Mouse (Mus musculus): ENCODE data around the gene Tmem18. TPM values are rescaled to one million over a fixed set of nuclear protein-coding genes. Genes with fewer than 3 reads are reported as not detected.
A peak's percentile ranks its signal among the peaks of the same experiment; 100 is the strongest.

Gene Tmem18
- 1 to 10 TPM; 3.9 to 7.7 (median 6.4) TPM for total RNA-seq (2022)

- DNase-seq (ENCODE audit: low spot score in 2 of 2) = peak; percentile 66 to 73
Measured at GRCm38 (mm10) chr12:30584356-30584740, at the start of gene Tmem18. TSS of gene Tmem18 (plus strand) at chr12:30584426.

- no peak for DNase-seq (ENCODE audit: low spot score in 2 of 2)
Measured at GRCm38 (mm10) chr12:30557349-30557748, 26.9 kb upstream of the Tmem18 start.

- DNase-seq (ENCODE audit: low spot score in 2 of 2) = no peak
Measured at GRCm38 (mm10) chr12:30561411-30561810, 22.8 kb upstream of the Tmem18 start.

GRCm38 (mm10) chr12:30572075-30572474 lies 12.2 kb upstream of the Tmem18 start:
- no peak for DNase-seq (ENCODE audit: low spot score in 2 of 2)

GRCm38 (mm10) chr12:30575952-30576351 lies 8.3 kb upstream of the Tmem18 start:
- no peak for DNase-seq (ENCODE audit: low spot score in 2 of 2)

- DNase-seq (ENCODE audit: low spot score in 2 of 2) = no peak
Measured at GRCm38 (mm10) chr12:30578019-30578418, 6.2 kb upstream of the Tmem18 start.

- DNase-seq (ENCODE audit: low spot score in 2 of 2) = no peak
Measured at GRCm38 (mm10) chr12:30581277-30581676, 2.9 kb upstream of the Tmem18 start.

- DNase-seq (ENCODE audit: low spot score in 2 of 2) = no peak
Measured at GRCm38 (mm10) chr12:30583586-30584355, 455 bp upstream of the Tmem18 start.

- DNase-seq (ENCODE audit: low spot score in 2 of 2) = no peak
Measured at GRCm38 (mm10) chr12:30584863-30585262, 637 bp downstream of the Tmem18 start.

- no peak for DNase-seq (ENCODE audit: low spot score in 2 of 2)
Measured at GRCm38 (mm10) chr12:30591832-30592231, 7.6 kb downstream of the Tmem18 start.

- DNase-seq (ENCODE audit: low spot score in 2 of 2) = no peak
Measured at GRCm38 (mm10) chr12:30596818-30597407, 12.7 kb downstream of the Tmem18 start.

- no peak for DNase-seq (ENCODE audit: low spot score in 2 of 2)
Measured at GRCm38 (mm10) chr12:30598955-30599354, 14.7 kb downstream of the Tmem18 start.

- no peak for DNase-seq (ENCODE audit: low spot score in 2 of 2)
Measured at GRCm38 (mm10) chr12:30599474-30599873, 15.2 kb downstream of the Tmem18 start.

GRCm38 (mm10) chr12:30599997-30600396 lies 15.8 kb downstream of the Tmem18 start:
- DNase-seq (ENCODE audit: low spot score in 2 of 2) = no peak

- DNase-seq (ENCODE audit: low spot score in 2 of 2) = no peak
Measured at GRCm38 (mm10) chr12:30604012-30604411, 19.8 kb downstream of the Tmem18 start.

GRCm38 (mm10) chr12:30604876-30605275 lies 20.6 kb downstream of the Tmem18 start:
- DNase-seq (ENCODE audit: low spot score in 2 of 2) = no peak

- no peak for DNase-seq (ENCODE audit: low spot score in 2 of 2)
Measured at GRCm38 (mm10) chr12:30605941-30606340, 21.7 kb downstream of the Tmem18 start.

- DNase-seq (ENCODE audit: low spot score in 2 of 2) = no peak
Measured at GRCm38 (mm10) chr12:30606743-30607142, 22.5 kb downstream of the Tmem18 start.

GRCm38 (mm10) chr12:30618425-30618824 lies 34.2 kb downstream of the Tmem18 start:
- no peak for DNase-seq (ENCODE audit: low spot score in 2 of 2)

- no peak for DNase-seq (ENCODE audit: low spot score in 2 of 2)
Measured at GRCm38 (mm10) chr12:30628466-30628865, 44.2 kb downstream of the Tmem18 start.

GRCm38 (mm10) chr12:30634534-30634933 lies 50.3 kb downstream of the Tmem18 start:
- no peak for DNase-seq (ENCODE audit: low spot score in 2 of 2)
